Mouse (Mus musculus): ENCODE measurements around the gene Edn2.

GRCm38 (mm10) chr4:120168346-120168745, 7.3 kb downstream of the Edn2 start:
- TF ChIP-seq CTCF (IDR thresholded peaks at IDR 0.05; ENCODE audit: insufficient read depth, low read length) (no peak), POLR2A (IDR thresholded peaks at IDR 0.05; ENCODE audit: borderline replicate concordance, extremely low read depth, low read depth, low read length) (no peak)
